Mouse (Mus musculus): ENCODE data around the gene Gnptg.

DNA sequence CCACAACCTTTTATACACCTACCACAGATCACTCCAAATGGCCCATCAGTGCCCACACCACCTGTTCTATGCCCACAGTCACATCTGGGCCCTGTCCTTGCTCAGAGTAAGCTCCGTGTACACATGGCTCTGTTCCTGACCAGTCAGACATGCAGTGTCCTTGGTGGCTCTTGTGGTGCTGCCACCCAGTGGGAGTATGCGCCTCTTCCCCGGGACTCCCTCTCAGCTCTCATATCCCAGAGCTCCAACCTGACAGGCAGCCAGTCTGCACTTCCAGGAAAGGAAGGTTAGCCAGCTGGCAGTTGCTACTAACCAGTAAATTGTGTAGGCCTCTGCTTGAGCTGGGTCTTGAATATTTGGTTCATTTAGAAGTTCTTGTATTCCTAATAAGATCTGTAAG, 24.5 kb upstream of the Gnptg start:
- TF ChIP-seq CTCF (conservative IDR thresholded peaks at IDR 0.05; ENCODE audit: low read length), result 0 out of 2 replicates have a peak, but pooled peaks have one; percentile 18
- no peak for TF ChIP-seq NANOG (IDR thresholded peaks at IDR 0.05; ENCODE audit: borderline replicate concordance, low read length)
